Mouse (Mus musculus) left cerebral cortex, postnatal 4 days (tissue): ENCODE measurements around the gene Lexm. TPM values are rescaled to one million over a fixed set of nuclear protein-coding genes. Genes with fewer than 3 reads are reported as not detected.

ENCODE experiments used
- DNase-seq: peaks from one replicate; pipeline ENCODE4 v3.0.0-alpha.2; 2022
- intact Hi-C: fragments of 180-260 bp; cut with DNase I; formaldehyde crosslinking; loops from one replicate; pipeline ENCODE4 v1.15.1; 2025
- total RNA-seq, 2 experiments: library from RNA; stranded (reverse); gene quantifications; 2 replicates each; pipeline ENCODE4 v1.2.3; 2021

Lexm gene
- total RNA-seq, 2 experiments from 2014 or later: 0.22 TPM; not detected in 1

DNA sequence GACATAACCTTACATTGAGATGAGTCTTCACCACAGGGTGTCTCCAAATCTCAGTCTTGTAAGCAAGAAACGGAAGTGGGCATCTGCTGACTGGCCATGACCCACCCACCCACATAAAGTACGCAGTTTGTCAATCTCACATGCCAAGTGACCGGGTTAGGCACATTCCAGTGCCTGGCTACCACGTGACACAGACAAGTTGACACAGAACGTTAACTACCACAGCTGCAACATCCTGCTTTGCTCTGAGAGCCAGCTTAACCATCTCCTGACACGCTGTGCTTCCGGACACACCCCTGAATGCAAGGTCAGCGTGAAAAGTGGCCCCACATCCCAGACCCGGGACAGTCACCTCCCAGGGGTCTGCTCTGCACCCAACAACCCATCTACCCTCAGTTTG lies 26.9 kb downstream of the Lexm start:
- intact Hi-C loops: no loop called here

DNA sequence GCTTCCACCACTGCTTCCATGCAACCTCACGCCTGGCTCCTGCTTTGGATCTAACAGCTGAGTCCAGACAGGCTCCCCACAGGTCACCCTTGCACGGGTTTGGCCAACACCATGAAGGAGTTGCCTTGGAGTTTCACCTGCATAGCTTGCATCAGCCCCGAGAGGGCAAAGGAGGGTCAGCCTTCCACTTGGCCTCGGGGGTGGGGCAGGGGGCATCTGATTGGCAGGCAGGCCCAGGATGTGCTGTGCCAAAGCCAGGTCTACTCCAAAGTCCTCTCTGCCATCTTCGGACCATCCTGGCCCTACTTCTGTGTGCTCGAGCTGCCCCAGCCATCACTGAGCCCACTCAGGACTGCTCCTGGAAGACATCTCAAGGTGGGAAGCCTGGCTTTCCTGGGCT lies 30.0 kb downstream of the Lexm start:
- intact Hi-C loops: no loop called here
- no peak for DNase-seq

More for the DNA sequence above, 26.9 kb downstream of the Lexm start:
- DNase-seq: no peak

DNA sequence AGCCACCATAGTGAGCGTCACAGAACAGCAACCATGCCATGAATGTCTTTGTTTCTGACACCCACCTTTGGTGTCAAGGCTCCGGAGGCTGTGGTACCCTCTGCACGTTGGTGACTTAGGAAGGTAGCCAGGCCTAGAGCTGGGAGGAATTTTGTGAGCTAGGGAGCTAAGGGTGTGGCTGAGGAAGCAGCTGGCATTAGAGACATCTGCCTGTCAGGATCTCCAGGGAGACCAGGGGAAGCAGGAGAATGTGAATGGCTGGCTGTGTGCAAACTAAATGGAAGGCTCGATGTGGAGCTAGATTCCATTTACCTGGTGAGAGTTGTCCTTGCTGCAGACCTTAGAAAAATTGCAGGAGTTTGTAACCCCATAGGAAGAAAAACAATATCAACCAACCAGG lies 32.4 kb downstream of the Lexm start:
- DNase-seq: no peak
- intact Hi-C loops: no loop called here

DNA sequence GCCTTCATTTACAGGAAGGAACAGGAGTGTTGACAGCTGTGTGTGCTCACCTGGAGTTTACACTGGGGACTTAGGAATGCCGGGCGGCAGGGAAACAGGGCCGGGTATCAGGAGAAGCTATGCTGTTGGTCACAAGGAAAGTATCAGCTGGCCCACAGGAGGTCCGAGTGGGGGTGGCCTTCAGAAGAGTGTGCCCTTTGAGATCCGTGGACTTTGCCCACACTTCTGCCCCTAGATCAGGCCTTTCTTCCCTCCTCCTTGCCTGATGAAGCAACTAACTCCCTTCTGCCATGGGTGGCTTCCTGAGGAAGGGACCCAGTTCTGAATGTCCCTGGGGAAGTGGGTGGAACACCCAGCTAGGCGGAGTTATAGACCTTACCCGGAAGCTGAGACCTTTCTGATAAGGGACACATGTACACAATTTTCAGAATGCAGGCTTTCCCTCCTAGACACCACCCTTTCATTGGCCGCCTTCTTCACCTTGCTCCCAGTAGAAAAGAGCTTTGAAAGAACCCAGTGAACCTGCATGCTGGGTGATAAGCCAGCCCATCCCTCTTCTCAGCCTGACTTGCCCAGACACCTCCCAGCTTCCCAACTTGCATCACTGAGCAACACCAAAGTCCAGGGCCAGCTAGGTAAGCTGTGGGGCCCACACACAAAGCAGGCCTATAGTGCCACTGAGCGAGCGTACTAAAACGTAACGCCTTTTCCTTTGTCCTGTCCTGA lies 34.5 kb downstream of the Lexm start:
- no peak for DNase-seq
- intact Hi-C loops: no loop called here

DNA sequence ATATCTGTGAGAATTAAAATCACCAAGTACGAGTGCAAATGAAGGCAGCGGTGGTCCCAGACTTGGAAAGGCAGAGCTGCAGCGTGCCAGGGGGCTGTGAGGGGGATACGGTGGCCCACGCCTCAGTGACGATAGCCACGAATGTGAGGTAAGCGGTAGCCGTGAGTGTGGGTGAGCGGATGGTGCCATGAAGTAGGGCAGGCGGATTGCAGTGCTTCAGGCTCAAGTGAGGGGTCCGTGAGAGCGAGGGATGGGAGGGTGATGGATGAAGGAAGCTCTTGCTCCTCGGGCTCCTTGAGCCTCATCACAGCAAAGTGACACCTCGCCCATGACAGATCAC lies 35.2 kb downstream of the Lexm start:
- intact Hi-C loops: no loop called here
- DNase-seq: no peak

DNA sequence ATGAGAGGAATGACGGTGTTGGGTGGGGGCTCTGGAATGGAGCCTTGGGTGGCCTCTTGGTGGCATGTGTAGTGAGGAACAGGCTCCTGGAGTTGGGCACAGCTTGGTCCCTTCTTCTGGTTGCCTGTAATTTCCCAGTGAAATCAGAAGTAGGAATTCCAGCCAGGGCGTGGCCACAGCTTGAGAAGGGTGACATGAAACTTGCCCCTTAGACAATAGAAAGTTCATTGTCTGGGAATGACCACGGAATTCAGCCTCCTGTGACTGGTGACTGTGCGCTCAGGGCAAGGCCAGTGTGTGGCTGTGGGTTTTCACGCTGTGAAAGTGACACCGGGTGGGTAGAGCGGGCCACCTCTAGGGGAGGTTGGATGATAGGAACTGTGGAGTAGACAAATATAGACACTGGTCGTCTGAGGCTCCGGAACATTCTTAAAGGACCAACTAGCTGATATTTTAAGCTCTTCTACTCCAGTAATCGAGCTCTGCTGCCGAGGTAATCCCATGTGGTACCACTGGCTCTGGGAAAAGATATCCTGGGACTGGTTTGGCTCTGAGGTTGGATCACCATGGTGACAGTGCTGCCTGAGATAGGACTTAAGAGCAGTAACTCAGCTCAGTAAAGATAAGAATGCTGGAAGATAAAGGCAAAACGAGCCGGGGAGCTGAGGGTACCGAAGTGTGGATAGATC lies 35.7 kb downstream of the Lexm start:
- DNase-seq: no peak
- intact Hi-C loops: no loop called here

DNA sequence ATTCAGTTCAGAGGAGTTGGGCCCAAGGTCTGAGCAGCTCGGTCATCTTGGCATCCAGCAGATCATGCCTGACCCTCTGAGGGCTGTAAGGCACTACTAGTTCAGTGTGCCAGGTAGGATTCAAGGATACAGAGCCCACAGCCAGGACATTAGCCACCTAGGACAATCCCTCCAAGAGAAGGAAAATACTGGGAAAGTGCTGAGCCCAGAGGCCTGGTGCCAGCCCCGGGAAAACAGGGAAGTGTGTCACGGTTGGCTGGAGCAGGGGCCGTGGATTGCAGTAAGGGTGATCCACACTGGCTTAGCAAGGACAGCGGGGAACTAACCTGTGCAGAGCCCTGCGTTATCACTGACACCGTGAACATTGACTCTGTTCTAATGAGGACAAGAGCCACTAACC lies 39.5 kb downstream of the Lexm start:
- intact Hi-C loops: no loop called here
- no peak for DNase-seq

DNA sequence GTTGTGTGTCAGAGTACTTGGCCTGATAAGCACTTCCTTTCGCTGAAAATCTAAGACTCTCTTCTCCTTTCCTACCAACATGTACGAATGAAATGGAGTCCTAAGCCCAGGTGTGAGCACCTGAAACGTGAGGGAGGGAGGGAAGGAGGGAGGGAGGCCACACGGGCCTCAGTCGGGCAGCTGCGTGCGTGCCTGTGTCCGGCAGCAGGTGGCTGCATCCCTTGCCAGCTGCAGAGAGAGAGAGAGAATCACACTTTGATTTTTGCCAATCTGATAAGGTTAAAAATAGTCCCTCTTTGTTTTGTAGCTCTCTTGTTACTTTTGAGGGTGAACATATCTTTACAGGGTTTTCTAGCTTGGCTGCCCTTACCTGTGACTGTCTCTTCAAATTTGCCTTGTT lies 42.0 kb downstream of the Lexm start:
- DNase-seq: no peak
- intact Hi-C loops: no loop called here

DNA sequence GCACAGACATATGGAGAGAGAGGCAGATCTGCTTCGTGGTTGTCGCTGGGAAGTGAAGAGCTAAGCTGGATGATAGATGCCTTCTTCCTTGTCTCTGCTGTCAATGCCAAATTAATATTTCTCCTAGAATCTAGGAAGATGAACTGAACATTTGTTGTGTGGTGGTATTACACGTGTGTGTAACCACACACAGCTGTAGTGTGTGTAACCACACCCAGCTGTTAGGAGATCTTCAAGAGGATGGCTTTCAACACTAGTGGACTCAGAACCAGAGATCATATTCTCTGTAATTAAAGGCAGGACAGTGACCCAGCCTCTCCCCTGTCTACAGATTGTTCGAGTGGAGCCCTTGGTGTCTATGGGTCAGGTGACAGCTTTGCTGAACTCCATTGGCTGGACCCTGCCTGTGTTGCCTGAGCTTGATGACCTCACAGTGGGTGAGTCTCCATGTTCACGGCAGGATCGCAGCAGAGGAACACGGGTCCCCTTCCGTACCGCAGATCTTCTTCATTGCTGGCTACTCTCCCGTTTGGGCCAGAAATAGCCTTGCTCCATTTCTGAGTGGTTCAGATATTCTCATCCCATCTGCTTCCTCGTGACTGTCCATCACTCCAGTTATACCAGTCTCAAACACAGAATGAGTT lies 45.8 kb downstream of the Lexm start:
- no peak for DNase-seq
- intact Hi-C loops: no loop called here

DNA sequence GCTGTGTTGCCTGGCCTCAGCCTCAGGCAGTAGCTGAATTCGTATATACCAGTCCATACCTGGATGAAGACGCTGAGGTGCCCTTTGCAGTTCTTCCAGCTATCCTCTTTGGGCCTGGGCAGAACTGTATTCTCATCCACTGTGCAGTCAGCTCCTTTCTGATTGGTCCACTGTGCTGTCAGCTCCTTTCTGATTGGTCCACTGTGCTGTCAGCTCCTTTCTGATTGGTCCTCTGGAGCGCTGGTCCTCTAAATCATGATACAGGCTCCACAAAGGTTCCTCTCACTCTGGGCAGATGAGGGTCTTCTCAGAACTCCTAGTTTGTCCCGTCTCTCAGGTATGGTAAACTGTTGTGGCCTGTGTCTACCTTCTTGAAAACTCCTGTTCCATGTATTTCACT lies 47.4 kb downstream of the Lexm start:
- intact Hi-C loops: no loop called here
- DNase-seq: no peak

DNA sequence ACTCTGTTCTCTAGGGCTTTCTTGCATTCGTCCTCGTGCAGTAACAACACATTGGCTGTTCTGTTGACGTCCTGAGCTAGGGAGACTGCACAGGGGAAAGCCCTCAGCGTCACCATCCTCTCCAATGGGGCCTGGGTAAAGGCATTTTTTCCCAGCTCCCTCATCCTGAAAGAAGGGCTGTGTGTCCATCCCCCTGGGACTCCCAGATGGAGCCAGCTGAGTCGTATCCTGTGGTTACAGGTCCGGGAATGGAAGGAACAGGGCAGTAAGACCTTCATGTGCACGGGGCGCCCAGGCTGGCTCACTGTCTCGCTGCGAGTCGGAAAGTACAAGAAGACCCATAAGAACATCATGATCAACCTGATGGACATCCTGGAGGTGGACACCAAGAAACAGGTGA lies 52.9 kb downstream of the Lexm start:
- intact Hi-C loops: no loop called here
- no peak for DNase-seq

DNA sequence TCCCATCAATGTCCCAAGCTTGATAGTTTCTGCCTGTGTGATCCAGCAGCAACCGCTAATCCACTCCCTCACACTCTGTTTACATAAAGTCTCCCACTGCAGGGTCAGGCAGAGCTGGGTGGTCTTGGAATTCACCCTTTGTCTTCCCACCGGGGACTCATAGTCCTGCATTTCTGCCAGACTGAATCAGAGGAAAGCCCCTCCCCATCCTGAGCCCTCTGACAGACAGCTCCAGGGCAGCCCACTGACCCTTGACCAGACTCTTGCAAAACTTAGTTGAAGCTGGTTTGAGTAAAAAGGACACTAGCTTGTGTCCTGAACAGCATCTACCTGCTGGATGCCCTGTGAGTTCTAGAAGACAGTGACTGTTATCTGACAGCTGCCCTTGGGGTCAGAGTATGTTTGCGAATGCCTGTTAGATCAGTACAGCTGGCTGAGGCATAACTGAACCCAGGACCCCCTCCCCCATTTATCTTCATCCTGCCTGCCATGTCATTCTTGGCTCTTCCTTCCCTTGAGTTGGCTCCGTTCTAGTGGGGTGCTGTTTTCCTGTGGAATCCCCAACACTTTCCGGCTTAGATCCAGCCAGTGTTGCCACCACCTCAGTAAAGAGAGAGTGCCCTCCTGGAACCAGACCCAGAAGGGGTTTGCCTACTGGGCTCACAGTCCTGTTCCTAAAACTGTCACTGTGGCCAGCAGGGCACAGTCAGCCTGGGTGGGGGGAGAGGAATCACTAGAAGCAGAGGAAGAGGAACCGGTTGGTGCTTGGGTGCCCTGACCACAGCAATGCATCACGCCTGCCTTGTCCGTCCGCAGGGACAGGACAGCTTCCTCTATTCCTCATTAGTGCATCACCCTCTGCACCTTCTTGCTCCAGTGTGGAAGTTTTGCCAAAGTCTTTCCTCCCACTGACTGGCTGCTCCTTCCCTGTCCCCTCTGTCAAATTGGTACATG lies 53.9 kb downstream of the Lexm start:
- DNase-seq: no peak
- intact Hi-C loops: no loop called here

DNA sequence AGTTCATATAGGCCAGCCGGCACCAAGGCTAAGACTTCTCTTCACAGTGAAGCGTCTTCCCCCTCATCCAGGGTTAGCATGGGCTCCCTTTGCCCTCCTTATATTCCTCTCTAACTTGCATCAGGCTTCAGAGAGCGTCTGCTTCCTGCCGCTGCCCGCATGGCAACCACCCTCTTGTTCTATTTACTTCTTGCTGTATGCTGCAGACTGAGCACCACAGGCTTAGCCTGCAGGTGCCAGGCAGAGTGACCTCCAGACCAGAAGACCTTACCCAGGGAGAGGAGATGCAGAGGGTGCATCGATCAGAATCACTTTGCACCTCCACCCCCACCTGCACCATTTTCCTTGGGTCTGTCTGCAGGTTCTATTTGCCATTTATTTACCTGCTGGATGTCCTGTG lies 55.0 kb downstream of the Lexm start:
- intact Hi-C loops: no loop called here
- DNase-seq: no peak

DNA sequence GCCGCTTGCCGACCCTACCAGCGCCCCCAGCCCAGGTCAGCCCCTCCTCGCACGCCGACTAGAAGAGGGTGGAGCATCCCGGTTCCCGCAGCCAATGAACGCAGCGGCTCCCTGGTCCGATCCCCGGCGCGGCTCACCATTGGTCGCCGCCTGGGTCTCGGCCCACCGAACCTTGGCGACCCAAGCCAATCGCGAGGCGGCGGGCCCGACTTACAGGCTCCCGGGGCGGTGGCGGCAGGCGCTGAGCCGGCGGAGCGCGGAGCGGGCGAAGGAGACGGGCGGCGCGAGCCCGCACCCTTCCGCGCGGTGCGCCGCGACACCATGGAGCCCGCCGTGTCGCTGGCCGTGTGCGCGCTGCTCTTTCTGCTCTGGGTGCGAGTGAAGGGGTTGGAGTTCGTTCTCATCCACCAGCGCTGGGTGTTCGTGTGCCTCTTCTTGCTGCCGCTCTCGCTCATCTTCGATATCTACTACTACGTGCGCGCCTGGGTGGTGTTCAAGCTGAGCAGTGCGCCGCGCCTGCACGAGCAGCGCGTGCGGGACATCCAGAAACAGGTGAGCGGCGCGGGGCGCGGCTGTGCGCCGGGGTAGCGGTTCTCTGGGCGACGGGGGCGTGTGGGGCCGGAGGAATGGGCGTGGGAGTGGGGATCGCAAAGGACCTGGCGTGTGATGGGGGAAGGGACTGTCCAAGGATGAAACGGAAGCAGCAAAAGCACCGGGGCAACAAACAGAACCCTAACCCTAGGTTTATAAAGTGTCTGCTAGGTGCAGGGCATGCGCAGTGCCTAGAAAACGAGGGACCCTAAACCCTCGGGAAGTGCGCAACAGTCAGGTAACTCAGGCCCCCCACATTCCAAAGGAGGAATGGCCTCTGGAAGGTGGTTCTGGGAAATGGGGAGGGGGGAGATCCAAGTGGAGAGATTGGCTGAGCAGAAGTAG lies 55.9 kb downstream of the Lexm start, which contains the start of gene Dhcr24:
Dhcr24 (plus strand) TSS at position 193 of the 936 bp plus-strand sequence.
- peak; percentile 95 for DNase-seq
- intact Hi-C loops: no loop called here

DNA sequence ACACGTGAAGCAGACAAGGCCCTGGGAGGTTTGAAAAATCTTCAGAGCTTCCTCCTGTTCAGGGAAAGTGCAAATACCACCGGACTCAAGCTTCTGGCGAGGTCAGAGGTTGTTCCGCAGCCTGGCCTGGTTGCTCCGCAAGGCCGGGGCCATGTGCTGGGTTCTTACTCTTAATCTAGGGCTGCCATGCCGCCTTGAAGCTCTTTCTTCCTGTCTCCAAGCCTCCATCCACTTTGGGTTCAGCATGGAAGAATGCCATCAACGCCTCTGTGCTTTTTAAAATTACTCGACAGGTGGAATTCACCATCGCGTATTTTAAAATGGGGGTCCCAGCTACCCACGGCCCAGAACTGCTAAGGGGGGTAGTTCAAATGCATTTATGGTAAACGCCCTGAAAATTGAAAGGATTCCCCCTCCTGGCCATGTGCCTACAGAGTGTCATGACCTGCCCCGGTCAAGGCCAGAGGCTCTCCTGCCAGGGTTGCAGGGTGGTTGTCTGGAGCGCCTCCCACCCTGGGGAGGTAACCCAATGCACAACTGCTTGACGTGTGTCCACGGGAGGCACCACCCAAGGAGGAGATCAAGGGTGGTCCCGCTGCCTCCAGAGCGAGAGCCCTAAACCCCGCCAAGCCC lies 56.7 kb downstream of the Lexm start:
- DNase-seq: no peak
- intact Hi-C loops: no loop called here

DNA sequence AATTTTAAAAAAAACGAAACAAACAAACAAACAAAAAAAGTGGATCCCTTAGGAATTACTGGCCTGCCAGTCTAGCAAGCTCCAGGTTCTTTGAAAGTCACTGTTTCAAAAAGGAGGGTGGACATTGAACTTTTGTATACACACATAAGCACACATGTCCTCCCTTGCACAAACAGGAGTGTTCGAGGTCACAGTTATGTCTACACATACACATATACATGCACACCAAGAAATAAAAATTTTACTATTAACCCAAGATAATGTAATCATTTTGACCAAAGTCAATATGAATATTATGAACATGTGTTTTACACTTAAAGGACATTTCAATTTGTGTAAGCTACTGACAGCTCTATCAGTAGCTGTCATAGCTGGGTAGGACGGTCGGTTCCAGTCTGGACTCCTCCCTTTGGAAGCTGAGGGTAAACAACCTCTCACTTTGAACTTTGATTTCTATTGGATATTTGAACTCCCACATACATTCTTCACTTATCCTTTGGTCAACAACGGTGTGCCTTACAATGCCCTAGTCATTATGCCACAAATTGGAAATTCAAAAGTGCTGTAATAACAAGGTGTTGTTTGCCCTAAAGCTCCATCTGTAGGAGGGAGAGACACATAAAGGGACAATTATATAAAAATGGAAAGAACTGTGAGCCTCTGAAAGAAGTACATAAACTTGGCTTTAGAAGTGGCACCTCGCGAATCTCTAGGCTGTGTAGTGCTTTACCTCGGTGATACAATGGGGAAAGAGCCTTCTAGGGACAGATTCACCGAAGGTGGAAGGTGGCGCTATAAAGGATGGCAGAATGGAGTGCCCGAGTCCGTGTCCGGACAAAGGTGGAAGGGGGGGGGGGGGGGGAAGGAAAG lies 57.5 kb downstream of the Lexm start:
- no peak for DNase-seq
- intact Hi-C loops: no loop called here

DNA sequence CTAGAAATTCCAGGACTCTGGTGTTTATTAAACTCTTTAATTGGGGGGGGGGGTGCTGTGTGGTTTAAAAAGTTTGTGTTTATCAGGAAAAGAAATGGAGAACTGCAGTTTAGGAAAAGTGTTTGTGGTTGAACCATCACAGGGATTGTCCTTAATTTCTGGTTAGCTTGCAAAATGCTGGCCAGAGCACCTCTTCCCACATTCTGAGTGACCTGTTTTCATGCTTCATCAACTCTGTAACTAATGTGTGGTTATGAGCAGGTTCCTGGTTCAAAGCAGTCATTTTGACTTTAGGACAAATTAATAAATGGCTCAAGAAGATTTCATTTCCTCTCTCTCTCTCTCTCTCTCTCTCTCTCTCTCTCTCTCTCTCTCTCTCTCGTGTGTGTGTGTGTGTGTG lies 59.1 kb downstream of the Lexm start:
- intact Hi-C loops: no loop called here
- DNase-seq: no peak

DNA sequence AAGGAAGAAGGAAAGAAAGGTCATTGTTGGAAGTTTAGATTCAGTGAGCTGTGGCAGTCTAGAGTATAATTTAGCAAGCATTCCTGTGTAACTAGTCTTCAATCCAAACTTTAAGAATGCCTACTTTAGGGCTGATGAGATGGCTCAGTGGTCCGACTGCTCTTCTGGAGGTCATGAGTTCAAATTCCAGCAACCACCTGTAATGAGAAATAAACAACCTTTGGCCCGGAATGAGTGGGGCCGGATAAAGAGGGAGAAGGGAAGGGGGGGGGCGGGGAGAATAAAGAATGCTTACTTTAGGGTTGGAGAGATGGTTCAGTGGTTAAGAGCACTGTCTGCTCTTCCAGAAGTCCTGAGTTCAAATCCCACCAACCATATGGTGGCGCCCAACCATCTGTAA lies 59.8 kb downstream of the Lexm start:
- no peak for DNase-seq
- intact Hi-C loops: no loop called here
